Mouse (Mus musculus): ENCODE measurements around the gene Hspb3. TPM values are rescaled to one million over a fixed set of nuclear protein-coding genes. Genes with fewer than 3 reads are reported as not detected.

The Hspb3 gene
- polyA plus RNA-seq (2014; fragmentation: Illumina TruSeq; extraction: RNeasy Lipid Tissue Mini Kit (QIAGEN cat#74804); ENCODE audit: low read depth, low replicate concordance): not detected

GRCm38 (mm10) chr13:113663151-113663779 lies at the start of gene Hspb3:
Gene Hspb3, minus strand, starts transcription at chr13:113663676.

GRCm38 (mm10) chr13:113617891-113618823 lies 45.3 kb downstream of the Hspb3 start, which contains the start of gene Snx18:
Gene Snx18, minus strand, starts transcription at chr13:113618564.

Other genes starting within 250 kb of the Hspb3 start
- 46.7 TPM for gene Snx18, start 45.1 kb downstream of the Hspb3 start, polyA plus RNA-seq (2014; fragmentation: Illumina TruSeq; extraction: RNeasy Lipid Tissue Mini Kit (QIAGEN cat#74804); ENCODE audit: low read depth, low replicate concordance)
- gene Arl15, start 130.8 kb upstream of the Hspb3 start, polyA plus RNA-seq (2014; fragmentation: Illumina TruSeq; extraction: RNeasy Lipid Tissue Mini Kit (QIAGEN cat#74804); ENCODE audit: low read depth, low replicate concordance): 51.1 TPM

All from kidney, adult 10 weeks (tissue).